Mouse (Mus musculus) heart, adult 2 months (tissue): Measurements from ENCODE around the gene Actl6a. TPM values are rescaled to one million over a fixed set of nuclear protein-coding genes. Genes with fewer than 3 reads are reported as not detected.
A peak's percentile ranks its signal among the peaks of the same experiment; 100 is the strongest.

Experiments
- DNase-seq, 2 experiments: peaks; one replicate each; pipeline ENCODE4 v3.0.0; 2021
- H3K27ac ChIP-seq: fragments of 200-600 bp; 2 replicates; pipeline ENCODE4 v1.8.1; 2022
- H3K27me3 ChIP-seq: fragments of 200-500 bp; 2 replicates; pipeline ENCODE4 v1.6.1; 2012; ENCODE audit warnings: mild to moderate bottlenecking, low read length, inconsistent platforms, mixed read lengths; ENCODE audit not compliant: control insufficient read depth, insufficient read depth
- H3K36me3 ChIP-seq: fragments of 200-500 bp; 2 replicates; pipeline ENCODE4 v1.6.1; 2012; ENCODE audit warnings: low read length, inconsistent platforms; ENCODE audit not compliant: control insufficient read depth, insufficient read depth
- H3K4me1 ChIP-seq: fragments of 200-500 bp; 2 replicates; pipeline ENCODE4 v1.6.1; 2011; ENCODE audit warnings: low read length; ENCODE audit not compliant: control insufficient read depth, insufficient read depth
- H3K4me3 ChIP-seq: fragments of 200-600 bp; 2 replicates; pipeline ENCODE4 v1.8.1; 2022
- H3K79me2 ChIP-seq: fragments of 200-500 bp; replicated peaks from 2 replicates; pipeline ENCODE4 v1.6.1; 2012; ENCODE audit warnings: mild to moderate bottlenecking, inconsistent platforms, low read length, moderate library complexity, mixed read lengths; ENCODE audit not compliant: control insufficient read depth, insufficient read depth
- H3K9ac ChIP-seq: fragments of 200-500 bp; 2 replicates; pipeline ENCODE4 v1.6.1; 2012; ENCODE audit warnings: low read depth, mild to moderate bottlenecking, control low read depth, inconsistent platforms, low read length, mixed read lengths
- CTCF ChIP-seq: fragments of 200-600 bp; IDR thresholded peaks from 2 replicates; pipeline ENCODE4 v1.8.1; 2022; ENCODE audit warnings: antibody characterized with exemption, mild to moderate bottlenecking, moderate library complexity
- EP300 ChIP-seq: fragments of 200-500 bp; IDR thresholded peaks from 2 replicates; pipeline ENCODE4 v1.6.1; 2011; ENCODE audit warnings: low read depth, low read length, control low read depth; ENCODE audit not compliant: insufficient read depth
- POLR2A ChIP-seq: fragments of 200-500 bp; IDR thresholded peaks from 2 replicates; pipeline ENCODE4 v1.6.1; 2011; ENCODE audit warnings: mild to moderate bottlenecking, low read depth, low read length, control low read depth; ENCODE audit not compliant: insufficient read depth
- WGBS: fragments of 180-500 bp; shearing (Covaris S2); methylation state at CpG from one replicate; pipeline ENCODE4 v1.1.7; 2018; 5-methylcytosine and 5-hydroxymethylcytosine counted together
- intact Hi-C: fragments of 180-260 bp; cut with DNase I; formaldehyde crosslinking; loops from one replicate; pipeline ENCODE4 v1.15.1; 2025
- polyA plus RNA-seq: library from polyadenylated mRNA; depleted of rRNA; stranded (reverse); fragments of >200 nt; gene quantifications from 2 replicates; pipeline ENCODE4 v1.2.3, GENCODE M21; 2012
- total RNA-seq, 2 experiments: library from RNA; stranded (reverse); gene quantifications; 2 replicates each; pipeline ENCODE4 v1.2.3; 2021

The Actl6a gene
- total and polyA plus RNA-seq, 3 experiments: 11.1 to 22.9 (median 22.1) TPM

DNA sequence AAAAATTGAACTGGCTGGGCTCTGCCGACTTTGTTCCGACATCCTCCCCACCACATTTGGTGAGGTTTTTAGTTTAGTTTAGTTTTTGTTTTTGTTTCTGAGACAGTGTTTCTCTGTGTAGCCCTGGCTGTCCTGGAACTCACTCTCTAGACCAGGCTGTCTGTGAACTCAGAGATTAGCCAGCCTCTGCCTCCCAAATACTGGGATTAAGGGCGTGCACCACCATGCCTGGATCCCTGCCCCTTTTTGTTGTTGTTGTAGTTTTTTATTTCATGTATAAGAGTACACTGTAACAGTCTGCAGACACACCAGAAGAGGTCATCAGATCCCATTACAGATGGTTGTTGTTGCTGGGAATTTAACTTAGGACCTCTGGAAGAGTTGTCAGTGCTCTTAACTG is 16.1 kb upstream of the Actl6a start:
- H3K27me3 ChIP-seq: no peaks in the 10 kb centered on the region
- no peak overlapping the region for H3K27ac ChIP-seq
- WGBS: 74% methylated on average over 3 of the region's 3 CpGs
- no peak for TF ChIP-seq POLR2A
- no peak for TF ChIP-seq EP300
- no peak for TF ChIP-seq CTCF
- intact Hi-C loops: no loop called here
- no peak overlapping the region for H3K9ac ChIP-seq
- H3K4me1 ChIP-seq: no peaks in the 10 kb centered on the region
- H3K4me3 ChIP-seq: no peak overlapping the region
- no peak for DNase-seq
- 0 out of 2 replicates have a peak, but pooled peaks cover 3% of the 10 kb centered on the region for H3K36me3 ChIP-seq
- no peaks in the 10 kb centered on the region for H3K79me2 ChIP-seq

DNA sequence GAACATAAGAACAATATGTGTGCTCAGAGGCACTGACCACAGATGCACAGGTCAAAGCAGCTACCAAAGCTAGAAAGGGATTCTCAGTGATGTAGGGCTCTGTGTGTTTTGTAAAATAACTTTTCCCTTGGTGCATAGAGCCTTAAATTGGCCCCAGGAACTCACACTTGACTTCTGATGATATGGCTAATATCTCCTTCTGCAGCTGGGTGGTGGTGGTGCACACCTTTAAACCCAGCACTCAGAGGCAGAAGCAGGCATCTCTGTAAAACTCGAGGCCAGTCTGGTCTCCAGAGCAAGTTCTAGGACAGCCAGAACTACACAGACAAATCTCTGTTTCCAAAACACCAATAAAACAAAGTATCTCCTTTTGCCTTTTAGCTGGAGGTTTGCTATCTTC is 15.2 kb upstream of the Actl6a start:
- Histone ChIP-seq H3K27me3 (no peaks in the 10 kb centered on the region), H3K9ac (no peak overlapping the region), H3K79me2 (no peaks in the 10 kb centered on the region), H3K27ac (no peak overlapping the region), H3K36me3 (0 out of 2 replicates have a peak, but pooled peaks cover 3% of the 10 kb centered on the region), H3K4me3 (no peak overlapping the region), H3K4me1 (no peaks in the 10 kb centered on the region)
- intact Hi-C loops: no loop called here
- WGBS: 56% methylated on average over 1 of the region's 1 CpGs
- DNase-seq: no peak
- no peak for TF ChIP-seq POLR2A
- no peak for TF ChIP-seq CTCF
- no peak for TF ChIP-seq EP300

DNA sequence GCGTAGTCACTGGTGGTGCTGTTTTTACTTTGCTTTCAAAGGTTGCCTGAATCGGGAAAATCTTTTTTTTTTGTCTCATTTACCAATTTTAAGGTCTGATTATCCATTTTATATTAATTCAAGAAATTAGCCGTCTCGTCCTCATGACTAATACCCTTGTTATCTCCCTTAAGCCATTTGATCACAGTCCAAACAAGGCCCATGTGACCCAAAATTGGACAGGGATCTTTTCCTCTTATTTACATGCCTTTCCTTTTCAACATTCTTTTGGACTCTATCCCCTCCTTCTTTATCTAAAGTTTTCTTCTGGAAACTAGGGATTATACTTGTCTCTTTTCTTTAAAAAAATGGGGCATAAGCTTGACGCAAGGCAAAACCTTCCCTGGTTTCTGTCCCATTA is 14.3 kb upstream of the Actl6a start:
- intact Hi-C loops: no loop called here
- no peak overlapping the region for H3K9ac ChIP-seq
- H3K4me3 ChIP-seq: no peak overlapping the region
- no peaks in the 10 kb centered on the region for H3K27me3 ChIP-seq
- no peak for DNase-seq
- WGBS: 49% methylated on average over 5 of the region's 5 CpGs
- H3K4me1 ChIP-seq: no peaks in the 10 kb centered on the region
- no peak overlapping the region for H3K27ac ChIP-seq
- TF ChIP-seq CTCF: no peak
- TF ChIP-seq POLR2A: no peak
- TF ChIP-seq EP300: no peak
- no peaks in the 10 kb centered on the region for H3K79me2 ChIP-seq
- 0 out of 2 replicates have a peak, but pooled peaks cover 3% of the 10 kb centered on the region for H3K36me3 ChIP-seq

DNA sequence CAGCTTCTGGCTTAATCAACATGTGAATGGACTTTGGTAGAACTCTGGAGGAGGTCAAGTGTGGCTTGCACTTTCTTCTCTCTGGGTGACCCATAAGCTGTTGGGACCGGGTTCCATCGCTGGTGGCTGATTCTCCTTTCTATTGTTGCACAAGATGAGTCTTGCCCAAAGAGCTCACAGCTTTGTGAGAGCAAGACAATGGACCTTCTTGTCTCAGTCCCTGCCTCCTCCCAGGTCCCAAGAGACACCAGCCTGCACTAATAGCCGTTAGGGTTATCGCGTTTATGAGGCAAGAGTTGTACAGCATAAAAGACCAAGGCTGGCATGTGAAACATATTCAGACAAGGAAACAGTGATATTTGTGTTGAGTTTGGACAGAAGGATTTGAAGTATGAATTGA is 11.9 kb upstream of the Actl6a start:
- intact Hi-C loops: no loop called here
- H3K9ac ChIP-seq: no peak overlapping the region
- no peaks in the 10 kb centered on the region for H3K79me2 ChIP-seq
- no peaks in the 10 kb centered on the region for H3K4me1 ChIP-seq
- TF ChIP-seq CTCF (no peak), POLR2A (no peak), EP300 (no peak)
- DNase-seq: no peak
- no peak overlapping the region for H3K27ac ChIP-seq
- 0 out of 2 replicates have a peak, but pooled peaks cover 3% of the 10 kb centered on the region for H3K36me3 ChIP-seq
- WGBS: 51% methylated on average over 5 of the region's 5 CpGs
- no peak overlapping the region for H3K4me3 ChIP-seq
- H3K27me3 ChIP-seq: no peaks in the 10 kb centered on the region

DNA sequence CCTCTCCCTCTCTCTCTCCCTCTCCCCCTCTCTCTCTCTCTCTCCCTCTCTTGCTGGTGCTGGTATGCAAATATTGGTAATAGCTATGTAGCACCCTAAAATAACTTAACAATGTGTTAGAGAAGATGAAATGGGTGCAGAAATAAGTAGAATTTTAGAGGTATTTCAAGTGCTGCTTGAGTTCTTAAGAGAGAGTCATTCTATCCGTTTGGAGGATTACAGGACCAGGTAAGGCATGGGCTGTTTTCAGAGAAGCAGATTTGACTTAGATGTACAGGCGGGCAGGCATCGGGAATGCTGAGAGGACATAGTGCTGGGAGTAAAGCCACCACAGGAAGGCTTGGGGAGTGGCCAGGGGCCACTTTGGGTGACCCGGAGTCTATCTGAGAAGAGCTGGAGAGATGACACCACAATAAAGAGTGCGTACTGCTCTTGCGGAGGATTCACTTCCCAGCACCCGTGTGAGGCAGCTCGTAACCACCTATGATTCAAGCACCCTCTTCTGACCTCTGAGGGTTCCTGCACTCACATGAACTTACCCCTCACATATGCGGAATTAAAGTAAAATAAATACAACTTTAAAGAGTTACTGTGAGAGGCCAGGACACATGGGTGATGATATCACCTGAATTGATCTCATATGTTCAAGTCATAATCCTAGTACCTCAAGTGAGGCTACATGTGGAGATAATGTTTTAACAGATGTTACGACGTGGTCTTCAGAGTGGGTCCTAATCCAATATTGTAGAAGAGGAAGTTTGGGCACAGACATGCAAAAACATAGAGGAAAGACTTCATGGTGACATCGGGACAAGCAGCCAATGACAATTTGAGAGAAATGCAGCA is 11.1 kb upstream of the Actl6a start:
- Histone ChIP-seq H3K4me3 (no peak overlapping the region), H3K79me2 (no peaks in the 10 kb centered on the region), H3K27me3 (no peaks in the 10 kb centered on the region), H3K4me1 (no peaks in the 10 kb centered on the region), H3K9ac (no peak overlapping the region), H3K36me3 (0 out of 2 replicates have a peak, but pooled peaks cover 3% of the 10 kb centered on the region), H3K27ac (no peak overlapping the region)
- TF ChIP-seq EP300: no peak
- TF ChIP-seq CTCF: peak; percentile 17; the same call in 1 of the 2 replicates
- no peak for DNase-seq
- 61% methylated on average over 12 of the region's 12 CpGs for WGBS
- intact Hi-C loops: no loop called here

DNA sequence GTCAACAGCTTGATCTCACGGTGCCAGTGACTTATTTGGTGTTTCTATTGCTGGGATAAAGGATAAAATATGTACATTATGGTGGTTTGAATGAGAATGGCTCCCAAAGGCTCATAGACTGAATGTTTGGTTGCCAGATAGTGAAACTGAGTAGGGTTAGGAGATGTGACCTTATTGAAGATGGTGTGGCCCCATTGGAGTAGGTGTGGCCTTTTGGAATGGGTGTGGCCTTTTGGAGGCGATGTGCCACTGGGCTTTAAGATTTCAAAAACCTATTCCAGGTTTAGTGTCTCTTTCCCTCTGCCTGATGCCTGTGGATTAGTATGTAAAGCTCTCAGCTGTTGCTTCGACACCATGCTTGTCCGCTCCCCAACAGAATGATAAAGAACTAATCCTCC is 10.5 kb upstream of the Actl6a start:
- Histone ChIP-seq H3K36me3 (0 out of 2 replicates have a peak, but pooled peaks cover 3% of the 10 kb centered on the region), H3K79me2 (no peaks in the 10 kb centered on the region), H3K27ac (no peak overlapping the region), H3K27me3 (no peaks in the 10 kb centered on the region), H3K4me1 (no peaks in the 10 kb centered on the region), H3K4me3 (no peak overlapping the region), H3K9ac (no peak overlapping the region)
- TF ChIP-seq POLR2A (no peak), CTCF (no peak)
- intact Hi-C loops: no loop called here
- 85% methylated on average over 4 of the region's 4 CpGs for WGBS
- DNase-seq: no peak
